ENCODE assay signal across 7 mouse cellular contexts in genomic region chr9:107569270-107569669, GRCm38 (mm10). TPM values are rescaled to one million over a fixed set of nuclear protein-coding genes. Genes with fewer than 3 reads are reported as not detected.
DNase-seq lines count a peak whose midpoint lies in the region; ATAC-seq and TF ChIP-seq lines count a peak whose summit lies in the region.

No protein-coding gene starts in this region.

- ATAC-seq in lung, postnatal 0 days = peak; percentile 3
- ATAC-seq in limb, embryonic 14.5 days (ENCODE audit: low FRiP score, low read depth) = peak; percentile 42
- ATAC-seq in stomach, embryonic 15.5 days (ENCODE audit: insufficient read depth, low FRiP score, low read depth) = peak; percentile 2; the same call in 1 of the 2 replicates
- ATAC-seq in monocyte, adult 5-6 weeks (replicated peaks; ENCODE audit: insufficient number of reproducible peaks, low FRiP score, low TSS enrichment, poor library complexity, severe bottlenecking) = no peak

- peak overlapping the region; percentile 41 for H3K9ac ChIP-seq in lung, postnatal 0 days (replicated peaks; ENCODE audit: low read depth)
- peak overlapping the region; percentile 78 for H3K9ac ChIP-seq in limb, embryonic 14.5 days (ENCODE audit: low read depth, low read length, severe bottlenecking)
- H3K9ac ChIP-seq in stomach, embryonic 15.5 days = peak overlapping the region; percentile 78

- peak overlapping the region; percentile 70 for H3K4me2 ChIP-seq in lung, postnatal 0 days (replicated peaks; ENCODE audit: low read depth, low read length)
- peak overlapping the region; percentile 93 for H3K4me2 ChIP-seq in limb, embryonic 14.5 days (replicated peaks; ENCODE audit: low read depth, low read length, severe bottlenecking)
- peak overlapping the region; percentile 74 for H3K4me2 ChIP-seq in stomach, embryonic 15.5 days

- no peak for TF ChIP-seq EP300 in lung, postnatal 0 days (IDR thresholded peaks at IDR 0.05)

- WGBS in lung, postnatal 0 days = 1% methylated on average over 22 of the region's 23 CpGs
- WGBS in forebrain, embryonic 10.5 days = under 1% methylated on average over 23 of the region's 23 CpGs
- WGBS in limb, embryonic 14.5 days = under 1% methylated on average over 21 of the region's 23 CpGs
- under 1% methylated on average over 23 of the region's 23 CpGs for WGBS in stomach, embryonic 15.5 days

- DNase-seq in lung, postnatal 0 days (ENCODE audit: low spot score) = peak; percentile 53
- DNase-seq in lung, postnatal 14 days = no peak
- DNase-seq in forebrain, embryonic 10.5 days (ENCODE audit: extremely low spot score, low spot score) = no peak
- peak; percentile 19 for DNase-seq in limb, embryonic 14.5 days (ENCODE audit: low spot score)
- no peak for DNase-seq in c-Kit-positive CD71-positive TER-119-positive erythroid progenitor cells, embryonic 14.5 days (ENCODE audit: low spot score)

- H3K36me3 ChIP-seq in lung, postnatal 0 days (ENCODE audit: insufficient read depth, low read length) = peaks cover 8% of the 10 kb centered on the region; the same call in 1 of the 2 replicates
- H3K36me3 ChIP-seq in forebrain, embryonic 10.5 days (replicated peaks) = peaks cover 68% of the 10 kb centered on the region
- H3K36me3 ChIP-seq in limb, embryonic 14.5 days (ENCODE audit: control insufficient read depth, insufficient read depth, low read length) = peaks cover 38% of the 10 kb centered on the region
- H3K36me3 ChIP-seq in stomach, embryonic 15.5 days = peaks cover 28% of the 10 kb centered on the region

- H3K27ac ChIP-seq in lung, postnatal 0 days (ENCODE audit: low read length) = peak overlapping the region; percentile 92
- H3K27ac ChIP-seq in forebrain, embryonic 10.5 days = peak overlapping the region; percentile 94
- peak overlapping the region; percentile 75 for H3K27ac ChIP-seq in limb, embryonic 14.5 days (replicated peaks; ENCODE audit: low read depth, low read length)
- H3K27ac ChIP-seq in stomach, embryonic 15.5 days = peak overlapping the region; percentile 91

- no peaks in the 10 kb centered on the region for H3K9me3 ChIP-seq in lung, postnatal 0 days (ENCODE audit: low read length)
- peaks cover 3% of the 10 kb centered on the region; the same call in 1 of the 2 replicates for H3K9me3 ChIP-seq in forebrain, embryonic 10.5 days
- no peaks in the 10 kb centered on the region for H3K9me3 ChIP-seq in limb, embryonic 14.5 days (ENCODE audit: control insufficient read depth, low read length)
- no peaks in the 10 kb centered on the region for H3K9me3 ChIP-seq in stomach, embryonic 15.5 days

- no peak for TF ChIP-seq POLR2A in limb, embryonic 14.5 days (IDR thresholded peaks at IDR 0.05; ENCODE audit: borderline replicate concordance, extremely low read depth, insufficient read depth, insufficient read length)

- no peaks in the 10 kb centered on the region for H3K27me3 ChIP-seq in lung, postnatal 0 days (replicated peaks; ENCODE audit: insufficient read depth, low read length)
- no peaks in the 10 kb centered on the region for H3K27me3 ChIP-seq in forebrain, embryonic 10.5 days (ENCODE audit: poor library complexity, severe bottlenecking)
- no peaks in the 10 kb centered on the region for H3K27me3 ChIP-seq in limb, embryonic 14.5 days (ENCODE audit: control insufficient read depth, insufficient read depth, low read length)
- no peaks in the 10 kb centered on the region for H3K27me3 ChIP-seq in stomach, embryonic 15.5 days (replicated peaks)

- TF ChIP-seq CTCF in lung, postnatal 0 days (IDR thresholded peaks at IDR 0.05) = no peak

- peaks cover 11% of the 10 kb centered on the region; the same call in 1 of the 2 replicates for H3K4me1 ChIP-seq in lung, postnatal 0 days (ENCODE audit: insufficient read depth, low read depth, low read length)
- H3K4me1 ChIP-seq in forebrain, embryonic 10.5 days = peaks cover 71% of the 10 kb centered on the region
- H3K4me1 ChIP-seq in limb, embryonic 14.5 days (ENCODE audit: control insufficient read depth, insufficient read depth, low read length) = peaks cover 27% of the 10 kb centered on the region
- H3K4me1 ChIP-seq in stomach, embryonic 15.5 days = peaks cover 51% of the 10 kb centered on the region

- peak overlapping the region; percentile 63 for H3K4me3 ChIP-seq in lung, postnatal 0 days (ENCODE audit: low read depth, low read length)
- H3K4me3 ChIP-seq in forebrain, embryonic 10.5 days = peak overlapping the region; percentile 93
- H3K4me3 ChIP-seq in limb, embryonic 14.5 days (replicated peaks; ENCODE audit: low read length) = peak overlapping the region; percentile 75
- H3K4me3 ChIP-seq in stomach, embryonic 15.5 days (replicated peaks) = peak overlapping the region; percentile 85

RNA-seq across cellular contexts. Expression of gene Hyal2, which starts 1.5 kb away (rescaled TPM):
- 103 and 104 TPM in 2 replicates for polyA plus RNA-seq in lung, postnatal 0 days (2015; fragmentation: Nextera tagmentation; extraction: Ambion mirVana)
- polyA plus RNA-seq in forebrain, embryonic 10.5 days (2016; fragmentation: Nextera tagmentation; extraction: Ambion mirVana) = 147 TPM in 2 replicates
- 68.0 and 88.8 TPM in 2 replicates for polyA plus RNA-seq in limb, embryonic 14.5 days (2012; rRNA removed)
- polyA plus RNA-seq in limb, embryonic 14.5 days (2014; fragmentation: Nextera tagmentation; extraction: Ambion mirVana) = 123 and 130 TPM in 2 replicates
- 84.2 and 85.4 TPM in 2 replicates for polyA plus RNA-seq in stomach, embryonic 15.5 days (2015; fragmentation: Nextera tagmentation; extraction: Ambion mirVana)
- total RNA-seq in monocyte, adult 5-6 weeks (2017) = 1.1 to 2.5 TPM (median 2.3 TPM) in 3 replicates

RNA-seq across cellular contexts. Expression of gene Tusc2, which starts 6.2 kb away (rescaled TPM):
- polyA plus RNA-seq in lung, postnatal 0 days (2015; fragmentation: Nextera tagmentation; extraction: Ambion mirVana) = 38.1 and 41.5 TPM in 2 replicates
- polyA plus RNA-seq in forebrain, embryonic 10.5 days (2016; fragmentation: Nextera tagmentation; extraction: Ambion mirVana) = 73.3 and 74.1 TPM in 2 replicates
- 35.8 and 43.3 TPM in 2 replicates for polyA plus RNA-seq in limb, embryonic 14.5 days (2012; rRNA removed)
- polyA plus RNA-seq in limb, embryonic 14.5 days (2014; fragmentation: Nextera tagmentation; extraction: Ambion mirVana) = 42.1 and 43.0 TPM in 2 replicates
- polyA plus RNA-seq in stomach, embryonic 15.5 days (2015; fragmentation: Nextera tagmentation; extraction: Ambion mirVana) = 42.6 and 46.1 TPM in 2 replicates
- 16.0 to 23.9 TPM (median 21.4 TPM) in 3 replicates for total RNA-seq in monocyte, adult 5-6 weeks (2017)

RNA-seq across cellular contexts. Expression of gene Hyal1, which starts 7.5 kb away (rescaled TPM):
- 9.7 and 11.0 TPM in 2 replicates for polyA plus RNA-seq in lung, postnatal 0 days (2015; fragmentation: Nextera tagmentation; extraction: Ambion mirVana)
- 6.8 and 7.4 TPM in 2 replicates for polyA plus RNA-seq in forebrain, embryonic 10.5 days (2016; fragmentation: Nextera tagmentation; extraction: Ambion mirVana)
- 11.1 TPM in 2 replicates for polyA plus RNA-seq in limb, embryonic 14.5 days (2012; rRNA removed)
- 6.9 and 8.5 TPM in 2 replicates for polyA plus RNA-seq in limb, embryonic 14.5 days (2014; fragmentation: Nextera tagmentation; extraction: Ambion mirVana)
- 9.2 and 10.8 TPM in 2 replicates for polyA plus RNA-seq in stomach, embryonic 15.5 days (2015; fragmentation: Nextera tagmentation; extraction: Ambion mirVana)
- total RNA-seq in monocyte, adult 5-6 weeks (2017) = 0.86 to 2.0 TPM in 2 of 3 replicates, not detected in the other

RNA-seq across cellular contexts. Expression of gene Naa80, which starts 9.4 kb away (rescaled TPM):
- 17.9 and 22.0 TPM in 2 replicates for polyA plus RNA-seq in lung, postnatal 0 days (2015; fragmentation: Nextera tagmentation; extraction: Ambion mirVana)
- 13.9 and 17.9 TPM in 2 replicates for polyA plus RNA-seq in forebrain, embryonic 10.5 days (2016; fragmentation: Nextera tagmentation; extraction: Ambion mirVana)
- polyA plus RNA-seq in limb, embryonic 14.5 days (2012; rRNA removed) = 38.7 and 57.8 TPM in 2 replicates
- polyA plus RNA-seq in limb, embryonic 14.5 days (2014; fragmentation: Nextera tagmentation; extraction: Ambion mirVana) = 17.2 and 18.8 TPM in 2 replicates
- 16.1 and 18.6 TPM in 2 replicates for polyA plus RNA-seq in stomach, embryonic 15.5 days (2015; fragmentation: Nextera tagmentation; extraction: Ambion mirVana)
- total RNA-seq in monocyte, adult 5-6 weeks (2017) = 3.6 to 5.4 TPM (median 5.4 TPM) in 3 replicates

RNA-seq across cellular contexts. Expression of gene Hyal3, which starts 11.3 kb away (rescaled TPM):
- 1.7 and 2.2 TPM in 2 replicates for polyA plus RNA-seq in lung, postnatal 0 days (2015; fragmentation: Nextera tagmentation; extraction: Ambion mirVana)
- 0.42 and 0.47 TPM in 2 replicates for polyA plus RNA-seq in forebrain, embryonic 10.5 days (2016; fragmentation: Nextera tagmentation; extraction: Ambion mirVana)
- polyA plus RNA-seq in limb, embryonic 14.5 days (2012; rRNA removed) = 1.4 and 1.9 TPM in 2 replicates
- polyA plus RNA-seq in limb, embryonic 14.5 days (2014; fragmentation: Nextera tagmentation; extraction: Ambion mirVana) = 1.2 and 1.5 TPM in 2 replicates
- polyA plus RNA-seq in stomach, embryonic 15.5 days (2015; fragmentation: Nextera tagmentation; extraction: Ambion mirVana) = 1.1 and 1.7 TPM in 2 replicates
- total RNA-seq in monocyte, adult 5-6 weeks (2017) = 1.4 TPM in 1 of 3 replicates, not detected in the others

Comparison
In these comparisons a context has a peak if more than half of its experiments do, and no peak if none do; other contexts are left out.
1. DNase-seq: peak in lung, postnatal 0 days (single experiment) and limb, embryonic 14.5 days (single experiment); none in lung, postnatal 14 days (single experiment), forebrain, embryonic 10.5 days (single experiment) and c-Kit-positive CD71-positive TER-119-positive erythroid progenitor cells, embryonic 14.5 days (single experiment).
2. Peak in every context shown above with its lines, with median percentiles within 50 percentile points of each other: H3K27ac ChIP-seq, H3K4me2 ChIP-seq, H3K4me3 ChIP-seq and H3K9ac ChIP-seq.